Mouse (Mus musculus): ENCODE measurements around the gene Slbp. TPM values are rescaled to one million over a fixed set of nuclear protein-coding genes. Genes with fewer than 3 reads are reported as not detected.

Slbp gene
- total RNA-seq, 1 experiment: 123 TPM

- H3K4me3 ChIP-seq (ENCODE audit: insufficient read depth in 1 of 2, low read depth in 1 of 2, low read length in 2 of 2, poor library complexity in 1 of 2, severe bottlenecking in 1 of 2): peak overlapping the region; percentile 80 to 95
- H3K9ac ChIP-seq (ENCODE audit: insufficient read depth, low read depth, low read length, poor library complexity, severe bottlenecking): peak overlapping the region; percentile 88
- H3K27ac ChIP-seq (ENCODE audit: insufficient read depth, low read depth, low read length, poor library complexity, severe bottlenecking): no peak overlapping the region
- no peaks in the 10 kb centered on the region for H3K4me1 ChIP-seq (ENCODE audit: control insufficient read depth in 2 of 2, insufficient read depth in 2 of 2, low read length in 2 of 2, poor library complexity in 1 of 2)
- TF ChIP-seq ZNF384 (IDR thresholded peaks at IDR 0.05; ENCODE audit: low read depth, low read length) (no peak), CHD2 (IDR thresholded peaks at IDR 0.05; ENCODE audit: low read depth, low read length) (no peak), ZC3H11A (IDR thresholded peaks at IDR 0.05; ENCODE audit: borderline replicate concordance, low read depth, low read length) (no peak), MAFK (IDR thresholded peaks at IDR 0.05; ENCODE audit: insufficient read depth, low read depth, low read length) (no peak), HCFC1 (IDR thresholded peaks at IDR 0.05; ENCODE audit: borderline replicate concordance, insufficient read depth, low read length) (no peak)
- H3K9me3 ChIP-seq (ENCODE audit: control insufficient read depth, insufficient read depth, low read depth, low read length): no peaks in the 10 kb centered on the region
- in situ Hi-C loops (cut with MboI; ENCODE audit: low sequenced_read_pairs in 2 of 2, unreplicated experiment in 2 of 2): no loop called here
- H3K36me3 ChIP-seq (ENCODE audit: control insufficient read depth, insufficient read depth, low read length, poor library complexity, severe bottlenecking): peaks cover 21% of the 10 kb centered on the region
- DNase-seq (ENCODE audit: low read depth, low spot score): no peak
Observed at GRCm38 (mm10) chr5:33651017-33651416, 1.4 kb downstream of the Slbp start.

GRCm38 (mm10) chr5:33640652-33641051 lies 11.7 kb downstream of the Slbp start:
- Histone ChIP-seq H3K9me3 (ENCODE audit: control insufficient read depth, insufficient read depth, low read depth, low read length) (no peaks in the 10 kb centered on the region), H3K36me3 (ENCODE audit: control insufficient read depth, insufficient read depth, low read length, poor library complexity, severe bottlenecking) (peaks cover 45% of the 10 kb centered on the region), H3K4me1 (ENCODE audit: control insufficient read depth in 2 of 2, insufficient read depth in 2 of 2, low read length in 2 of 2, poor library complexity in 1 of 2) (no peaks in the 10 kb centered on the region), H3K4me3 (ENCODE audit: insufficient read depth in 1 of 2, low read depth in 1 of 2, low read length in 2 of 2, poor library complexity in 1 of 2, severe bottlenecking in 1 of 2) (no peak overlapping the region), H3K27ac (ENCODE audit: insufficient read depth, low read depth, low read length, poor library complexity, severe bottlenecking) (no peak overlapping the region), H3K9ac (ENCODE audit: insufficient read depth, low read depth, low read length, poor library complexity, severe bottlenecking) (no peak overlapping the region)
- peak; percentile 37 for DNase-seq (ENCODE audit: low read depth, low spot score)
- TF ChIP-seq HCFC1 (IDR thresholded peaks at IDR 0.05; ENCODE audit: borderline replicate concordance, insufficient read depth, low read length) (no peak), MAFK (IDR thresholded peaks at IDR 0.05; ENCODE audit: insufficient read depth, low read depth, low read length) (no peak), CHD2 (IDR thresholded peaks at IDR 0.05; ENCODE audit: low read depth, low read length) (no peak), ZC3H11A (IDR thresholded peaks at IDR 0.05; ENCODE audit: borderline replicate concordance, low read depth, low read length) (no peak), ZNF384 (IDR thresholded peaks at IDR 0.05; ENCODE audit: low read depth, low read length) (no peak)
- in situ Hi-C loops (cut with MboI; ENCODE audit: low sequenced_read_pairs in 2 of 2, unreplicated experiment in 2 of 2): no loop called here

GRCm38 (mm10) chr5:33638826-33639225 lies 13.5 kb downstream of the Slbp start:
- no peaks in the 10 kb centered on the region for H3K4me1 ChIP-seq (ENCODE audit: control insufficient read depth in 2 of 2, insufficient read depth in 2 of 2, low read length in 2 of 2, poor library complexity in 1 of 2)
- no peak overlapping the region for H3K4me3 ChIP-seq (ENCODE audit: insufficient read depth in 1 of 2, low read depth in 1 of 2, low read length in 2 of 2, poor library complexity in 1 of 2, severe bottlenecking in 1 of 2)
- H3K9me3 ChIP-seq (ENCODE audit: control insufficient read depth, insufficient read depth, low read depth, low read length): no peaks in the 10 kb centered on the region
- no peak for TF ChIP-seq ZNF384 (IDR thresholded peaks at IDR 0.05; ENCODE audit: low read depth, low read length)
- TF ChIP-seq CHD2 (IDR thresholded peaks at IDR 0.05; ENCODE audit: low read depth, low read length): no peak
- TF ChIP-seq MAFK (IDR thresholded peaks at IDR 0.05; ENCODE audit: insufficient read depth, low read depth, low read length): no peak
- TF ChIP-seq ZC3H11A (IDR thresholded peaks at IDR 0.05; ENCODE audit: borderline replicate concordance, low read depth, low read length): no peak
- no peak for TF ChIP-seq HCFC1 (IDR thresholded peaks at IDR 0.05; ENCODE audit: borderline replicate concordance, insufficient read depth, low read length)
- no peak for DNase-seq (ENCODE audit: low read depth, low spot score)
- no peak overlapping the region for H3K27ac ChIP-seq (ENCODE audit: insufficient read depth, low read depth, low read length, poor library complexity, severe bottlenecking)
- H3K36me3 ChIP-seq (ENCODE audit: control insufficient read depth, insufficient read depth, low read length, poor library complexity, severe bottlenecking): peaks cover 33% of the 10 kb centered on the region
- in situ Hi-C loops (cut with MboI; ENCODE audit: low sequenced_read_pairs in 2 of 2, unreplicated experiment in 2 of 2): no loop called here
- no peak overlapping the region; the same call in 1 of the 2 replicates for H3K9ac ChIP-seq (ENCODE audit: insufficient read depth, low read depth, low read length, poor library complexity, severe bottlenecking)

- peaks cover 26% of the 10 kb centered on the region for H3K36me3 ChIP-seq (ENCODE audit: control insufficient read depth, insufficient read depth, low read length, poor library complexity, severe bottlenecking)
Observed at GRCm38 (mm10) chr5:33637606-33638350, 14.6 kb downstream of the Slbp start.

More at GRCm38 (mm10) chr5:33637606-33638350, 14.6 kb downstream of the Slbp start:
- H3K4me1 ChIP-seq (ENCODE audit: control insufficient read depth in 2 of 2, insufficient read depth in 2 of 2, low read length in 2 of 2, poor library complexity in 1 of 2): no peaks in the 10 kb centered on the region
- in situ Hi-C loops (cut with MboI; ENCODE audit: low sequenced_read_pairs in 2 of 2, unreplicated experiment in 2 of 2): no loop called here
- no peak overlapping the region for H3K9ac ChIP-seq (ENCODE audit: insufficient read depth, low read depth, low read length, poor library complexity, severe bottlenecking)
- DNase-seq (ENCODE audit: low read depth, low spot score): no peak
- no peak overlapping the region for H3K4me3 ChIP-seq (ENCODE audit: insufficient read depth in 1 of 2, low read depth in 1 of 2, low read length in 2 of 2, poor library complexity in 1 of 2, severe bottlenecking in 1 of 2)
- TF ChIP-seq HCFC1 (IDR thresholded peaks at IDR 0.05; ENCODE audit: borderline replicate concordance, insufficient read depth, low read length): no peak
- no peak for TF ChIP-seq MAFK (IDR thresholded peaks at IDR 0.05; ENCODE audit: insufficient read depth, low read depth, low read length)
- TF ChIP-seq ZNF384 (IDR thresholded peaks at IDR 0.05; ENCODE audit: low read depth, low read length): no peak
- TF ChIP-seq CHD2 (IDR thresholded peaks at IDR 0.05; ENCODE audit: low read depth, low read length): no peak
- no peak for TF ChIP-seq ZC3H11A (IDR thresholded peaks at IDR 0.05; ENCODE audit: borderline replicate concordance, low read depth, low read length)
- H3K27ac ChIP-seq (ENCODE audit: insufficient read depth, low read depth, low read length, poor library complexity, severe bottlenecking): no peak overlapping the region
- H3K9me3 ChIP-seq (ENCODE audit: control insufficient read depth, insufficient read depth, low read depth, low read length): no peaks in the 10 kb centered on the region

All from ES-E14 (cell line).